Mouse (Mus musculus): ENCODE results near the gene Slc22a1. TPM values are rescaled to one million over a fixed set of nuclear protein-coding genes. Genes with fewer than 3 reads are reported as not detected.

Gene Slc22a1
- polyA plus RNA-seq, 1 experiment from 2014 or later, result 1.2 TPM

DNA sequence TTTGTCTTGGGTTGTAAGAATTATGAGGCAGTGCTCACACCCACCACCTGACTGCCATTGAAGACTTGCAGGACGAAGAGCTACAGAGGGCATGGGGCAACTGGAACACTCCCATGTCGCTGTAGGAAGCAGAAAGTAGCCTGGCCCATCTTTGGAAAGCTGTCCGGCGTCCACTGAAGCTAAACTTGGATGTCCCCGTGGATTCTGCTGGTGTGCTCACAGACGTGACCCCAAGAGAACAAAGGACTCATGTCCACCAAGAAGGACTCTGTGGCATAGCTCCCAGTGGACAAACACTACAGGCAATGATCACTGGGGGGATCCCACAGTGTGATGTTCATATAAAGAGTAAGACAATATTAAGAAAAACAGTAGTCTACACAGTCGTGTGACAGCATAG is 16.8 kb downstream of the Slc22a1 start:
- no peaks in the 10 kb centered on the region for H3K9me3 ChIP-seq (ENCODE audit: control insufficient read depth, low read length)
- no peak overlapping the region for H3K27ac ChIP-seq (ENCODE audit: low read depth, low read length)
- no peaks in the 10 kb centered on the region; the same call in 1 of the 2 replicates for H3K27me3 ChIP-seq (ENCODE audit: control insufficient read depth, insufficient read depth, low read length)
- no peak for ATAC-seq (ENCODE audit: low FRiP score, low TSS enrichment)
- H3K4me3 ChIP-seq (ENCODE audit: low read length), result no peak overlapping the region
- 70% methylated on average over 7 of the region's 7 CpGs for WGBS
- H3K9ac ChIP-seq (ENCODE audit: low read depth, low read length), result no peak overlapping the region
- H3K4me2 ChIP-seq (replicated peaks; ENCODE audit: low read depth, low read length), result no peak overlapping the region
- H3K36me3 ChIP-seq (ENCODE audit: control insufficient read depth, insufficient read depth, low read length), result no peaks in the 10 kb centered on the region
- no peaks in the 10 kb centered on the region for H3K4me1 ChIP-seq (ENCODE audit: control insufficient read depth, insufficient read depth, low read length)

- no peak overlapping the region for H3K4me3 ChIP-seq (ENCODE audit: low read length)
- H3K27me3 ChIP-seq (ENCODE audit: control insufficient read depth, insufficient read depth, low read length), result no peaks in the 10 kb centered on the region
- WGBS, result 63% methylated on average over 7 of the region's 7 CpGs
Measured at GRCm38 (mm10) chr17:12655826-12656225, 19.8 kb downstream of the Slc22a1 start.

DNA sequence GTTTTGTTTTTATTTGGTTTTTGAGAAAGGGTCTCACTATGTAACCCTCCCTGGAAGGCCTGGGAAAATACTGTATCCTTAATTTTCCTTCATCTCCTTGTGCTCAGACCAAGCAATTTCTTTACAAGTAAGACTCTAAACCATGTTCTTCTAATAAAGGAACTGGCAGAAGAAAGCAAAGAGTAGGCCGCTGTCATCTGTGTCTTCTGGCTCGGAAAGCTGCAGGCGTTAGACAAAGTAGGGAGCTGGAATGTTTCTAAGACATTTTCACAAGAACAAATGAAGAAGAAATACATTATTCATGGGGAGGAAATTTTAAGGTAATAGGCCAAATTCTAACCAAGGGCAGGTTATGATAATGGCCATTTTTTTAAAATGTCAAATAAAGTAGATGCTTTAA is 21.6 kb downstream of the Slc22a1 start:
- Histone ChIP-seq H3K9ac (ENCODE audit: low read depth, low read length) (no peak overlapping the region), H3K9me3 (ENCODE audit: control insufficient read depth, low read length) (no peaks in the 10 kb centered on the region), H3K27ac (ENCODE audit: low read depth, low read length) (no peak overlapping the region), H3K4me2 (replicated peaks; ENCODE audit: low read depth, low read length) (no peak overlapping the region), H3K27me3 (ENCODE audit: control insufficient read depth, insufficient read depth, low read length) (no peaks in the 10 kb centered on the region), H3K36me3 (ENCODE audit: control insufficient read depth, insufficient read depth, low read length) (no peaks in the 10 kb centered on the region), H3K4me3 (ENCODE audit: low read length) (no peak overlapping the region), H3K4me1 (ENCODE audit: control insufficient read depth, insufficient read depth, low read length) (no peaks in the 10 kb centered on the region)
- ATAC-seq (ENCODE audit: low FRiP score, low TSS enrichment), result no peak
- 92% methylated on average over 3 of the region's 3 CpGs for WGBS

More at GRCm38 (mm10) chr17:12655826-12656225, 19.8 kb downstream of the Slc22a1 start:
- Histone ChIP-seq H3K27ac (ENCODE audit: low read depth, low read length) (no peak overlapping the region), H3K9ac (ENCODE audit: low read depth, low read length) (no peak overlapping the region), H3K4me1 (ENCODE audit: control insufficient read depth, insufficient read depth, low read length) (no peaks in the 10 kb centered on the region), H3K9me3 (ENCODE audit: control insufficient read depth, low read length) (no peaks in the 10 kb centered on the region), H3K36me3 (ENCODE audit: control insufficient read depth, insufficient read depth, low read length) (no peaks in the 10 kb centered on the region), H3K4me2 (replicated peaks; ENCODE audit: low read depth, low read length) (no peak overlapping the region)
- ATAC-seq (ENCODE audit: low FRiP score, low TSS enrichment), result no peak

DNA sequence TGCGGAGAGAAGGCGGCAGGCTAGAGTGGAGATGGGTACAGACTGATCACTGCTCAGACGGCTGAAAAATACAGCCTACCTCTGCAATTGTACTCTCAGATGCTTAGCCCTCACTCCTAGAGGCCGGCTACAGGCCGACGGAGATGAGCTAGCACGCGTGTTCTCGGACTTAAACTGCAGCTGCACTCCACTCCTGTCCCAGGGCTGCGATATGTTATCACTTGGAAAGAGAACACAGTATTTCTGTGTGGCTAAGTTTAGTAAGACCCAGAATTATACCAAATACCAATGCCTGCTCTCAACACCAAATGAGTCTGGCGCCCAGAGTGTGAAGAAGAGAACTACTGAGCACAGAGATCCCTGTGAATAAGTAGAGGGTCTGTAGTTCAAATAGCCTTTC is 23.0 kb downstream of the Slc22a1 start:
- Histone ChIP-seq H3K4me3 (ENCODE audit: low read length) (no peak overlapping the region), H3K4me1 (ENCODE audit: control insufficient read depth, insufficient read depth, low read length) (no peaks in the 10 kb centered on the region), H3K36me3 (ENCODE audit: control insufficient read depth, insufficient read depth, low read length) (no peaks in the 10 kb centered on the region), H3K27ac (ENCODE audit: low read depth, low read length) (no peak overlapping the region), H3K9ac (ENCODE audit: low read depth, low read length) (no peak overlapping the region), H3K4me2 (replicated peaks; ENCODE audit: low read depth, low read length) (no peak overlapping the region), H3K9me3 (ENCODE audit: control insufficient read depth, low read length) (no peaks in the 10 kb centered on the region), H3K27me3 (ENCODE audit: control insufficient read depth, insufficient read depth, low read length) (no peaks in the 10 kb centered on the region)
- ATAC-seq (ENCODE audit: low FRiP score, low TSS enrichment), result no peak
- WGBS, result 90% methylated on average over 11 of the region's 11 CpGs

DNA sequence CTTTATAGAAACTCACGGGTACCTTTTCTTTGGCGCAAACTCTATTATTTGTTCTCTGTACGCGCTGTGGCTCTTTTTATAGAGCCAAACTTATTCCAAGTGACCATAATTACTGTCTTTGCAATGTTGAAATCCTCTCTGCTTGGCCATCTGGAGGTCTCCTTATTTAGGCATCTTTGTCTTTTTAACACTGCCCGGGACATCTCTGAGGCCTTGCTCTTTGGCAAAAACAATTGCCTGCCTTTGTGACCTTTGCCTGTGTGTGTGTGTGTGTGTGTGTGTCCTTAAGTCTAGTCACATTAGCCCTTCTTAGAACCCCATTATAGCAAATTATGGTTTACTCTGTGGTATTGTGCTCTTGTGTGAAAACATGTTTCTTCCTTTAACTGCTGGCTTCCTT is 30.2 kb downstream of the Slc22a1 start:
- Histone ChIP-seq H3K4me3 (ENCODE audit: low read length) (no peak overlapping the region), H3K27ac (ENCODE audit: low read depth, low read length) (no peak overlapping the region), H3K4me1 (ENCODE audit: control insufficient read depth, insufficient read depth, low read length) (no peaks in the 10 kb centered on the region), H3K27me3 (ENCODE audit: control insufficient read depth, insufficient read depth, low read length) (no peaks in the 10 kb centered on the region), H3K9ac (ENCODE audit: low read depth, low read length) (no peak overlapping the region), H3K4me2 (replicated peaks; ENCODE audit: low read depth, low read length) (no peak overlapping the region), H3K9me3 (ENCODE audit: control insufficient read depth, low read length) (no peaks in the 10 kb centered on the region; the same call in 1 of the 2 replicates), H3K36me3 (ENCODE audit: control insufficient read depth, insufficient read depth, low read length) (no peaks in the 10 kb centered on the region)
- ATAC-seq (ENCODE audit: low FRiP score, low TSS enrichment), result no peak
- WGBS, result 91% methylated on average over 5 of the region's 5 CpGs

GRCm38 (mm10) chr17:12641087-12641486 is 34.5 kb downstream of the Slc22a1 start:
- Histone ChIP-seq H3K27me3 (ENCODE audit: control insufficient read depth, insufficient read depth, low read length) (no peaks in the 10 kb centered on the region), H3K36me3 (ENCODE audit: control insufficient read depth, insufficient read depth, low read length) (no peaks in the 10 kb centered on the region), H3K9ac (ENCODE audit: low read depth, low read length) (no peak overlapping the region), H3K27ac (ENCODE audit: low read depth, low read length) (no peak overlapping the region), H3K4me1 (ENCODE audit: control insufficient read depth, insufficient read depth, low read length) (no peaks in the 10 kb centered on the region), H3K9me3 (ENCODE audit: control insufficient read depth, low read length) (no peaks in the 10 kb centered on the region; the same call in 1 of the 2 replicates), H3K4me3 (ENCODE audit: low read length) (no peak overlapping the region), H3K4me2 (replicated peaks; ENCODE audit: low read depth, low read length) (no peak overlapping the region)
- WGBS, result 77% methylated on average over 4 of the region's 4 CpGs
- ATAC-seq (ENCODE audit: low FRiP score, low TSS enrichment), result no peak

DNA sequence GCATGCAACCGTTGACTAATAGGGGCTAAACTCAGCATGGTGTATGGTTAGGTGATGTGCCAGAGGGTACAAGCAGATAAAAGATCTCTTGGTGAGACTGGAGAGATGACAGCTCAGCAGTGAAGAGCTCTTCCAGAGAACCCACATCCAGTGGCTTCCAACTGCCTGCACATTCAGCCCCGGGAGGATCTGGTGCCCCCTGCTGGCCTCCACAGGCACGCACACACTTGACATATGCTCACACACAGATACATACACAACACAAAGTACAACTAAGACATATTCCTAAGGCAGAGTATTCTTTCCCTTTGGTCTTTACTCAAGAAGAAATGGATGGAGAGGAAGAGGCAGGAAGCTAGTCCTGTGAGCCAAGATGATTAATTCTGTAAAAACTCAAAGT is 36.0 kb downstream of the Slc22a1 start:
- ATAC-seq (ENCODE audit: low FRiP score, low TSS enrichment), result no peak
- Histone ChIP-seq H3K4me1 (ENCODE audit: control insufficient read depth, insufficient read depth, low read length) (no peaks in the 10 kb centered on the region), H3K4me2 (replicated peaks; ENCODE audit: low read depth, low read length) (no peak overlapping the region), H3K27ac (ENCODE audit: low read depth, low read length) (no peak overlapping the region), H3K36me3 (ENCODE audit: control insufficient read depth, insufficient read depth, low read length) (no peaks in the 10 kb centered on the region), H3K4me3 (ENCODE audit: low read length) (no peak overlapping the region), H3K9ac (ENCODE audit: low read depth, low read length) (no peak overlapping the region), H3K9me3 (ENCODE audit: control insufficient read depth, low read length) (no peaks in the 10 kb centered on the region; the same call in 1 of the 2 replicates), H3K27me3 (ENCODE audit: control insufficient read depth, insufficient read depth, low read length) (no peaks in the 10 kb centered on the region)
- 94% methylated on average over 3 of the region's 3 CpGs for WGBS

GRCm38 (mm10) chr17:12634814-12635213 is 40.8 kb downstream of the Slc22a1 start:
- Histone ChIP-seq H3K4me1 (ENCODE audit: control insufficient read depth, insufficient read depth, low read length) (0 out of 2 replicates have a peak, but pooled peaks cover 4% of the 10 kb centered on the region), H3K9ac (ENCODE audit: low read depth, low read length) (no peak overlapping the region), H3K4me2 (replicated peaks; ENCODE audit: low read depth, low read length) (no peak overlapping the region), H3K36me3 (ENCODE audit: control insufficient read depth, insufficient read depth, low read length) (no peaks in the 10 kb centered on the region), H3K27ac (ENCODE audit: low read depth, low read length) (no peak overlapping the region), H3K4me3 (ENCODE audit: low read length) (no peak overlapping the region), H3K9me3 (ENCODE audit: control insufficient read depth, low read length) (no peaks in the 10 kb centered on the region), H3K27me3 (ENCODE audit: control insufficient read depth, insufficient read depth, low read length) (no peaks in the 10 kb centered on the region)
- ATAC-seq (ENCODE audit: low FRiP score, low TSS enrichment), result no peak
- 40% methylated on average over 4 of the region's 4 CpGs for WGBS

DNA sequence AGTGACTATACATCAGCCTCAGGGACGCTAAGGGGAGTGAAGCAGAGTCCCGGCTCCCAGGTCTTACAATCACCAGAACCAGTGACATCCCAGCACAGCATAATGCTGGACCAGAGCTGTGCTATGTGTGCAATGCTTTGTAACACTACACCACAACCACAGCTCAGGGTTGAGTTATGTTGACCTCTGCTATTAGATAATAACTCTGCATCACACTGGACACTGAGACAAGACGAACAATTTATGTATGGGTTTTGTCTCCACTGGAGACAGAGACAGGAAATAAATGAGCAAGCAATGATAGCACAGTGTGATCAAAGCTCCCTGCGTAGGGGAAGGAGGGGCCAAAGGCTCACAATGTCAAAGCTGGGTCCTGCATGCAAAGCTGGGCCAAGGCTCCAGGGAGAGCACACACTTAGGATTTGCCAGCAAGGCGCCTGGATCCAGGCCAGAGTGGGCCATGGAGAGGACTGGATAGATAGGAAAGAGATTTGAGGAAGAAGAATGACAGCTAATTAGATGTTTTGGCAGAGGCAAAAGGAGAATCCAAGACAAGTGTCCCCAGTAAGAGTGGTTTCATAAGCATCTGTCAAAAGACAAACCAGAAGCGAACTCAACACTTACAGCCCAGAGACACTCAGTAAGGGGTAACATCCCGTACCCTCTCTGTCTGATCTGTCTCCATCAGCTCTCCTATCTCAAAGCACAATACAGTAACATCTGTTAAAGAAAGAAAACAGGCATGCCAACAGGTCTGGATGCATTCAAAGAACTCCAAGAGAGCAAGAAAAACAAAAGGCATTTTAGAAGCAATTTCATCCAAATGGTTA is 43.6 kb downstream of the Slc22a1 start:
- H3K27ac ChIP-seq (ENCODE audit: low read depth, low read length), result peak overlapping the region; percentile 48; the same call in 1 of the 2 replicates
- peak; percentile 92 for ATAC-seq (ENCODE audit: low FRiP score, low TSS enrichment)
- H3K27me3 ChIP-seq (ENCODE audit: control insufficient read depth, insufficient read depth, low read length), result no peaks in the 10 kb centered on the region

More for the DNA sequence above, 43.6 kb downstream of the Slc22a1 start:
- WGBS, result 43% methylated on average over 7 of the region's 7 CpGs
- H3K9ac ChIP-seq (ENCODE audit: low read depth, low read length), result no peak overlapping the region
- no peaks in the 10 kb centered on the region for H3K36me3 ChIP-seq (ENCODE audit: control insufficient read depth, insufficient read depth, low read length)
- H3K9me3 ChIP-seq (ENCODE audit: control insufficient read depth, low read length), result no peaks in the 10 kb centered on the region
- H3K4me1 ChIP-seq (ENCODE audit: control insufficient read depth, insufficient read depth, low read length), result 0 out of 2 replicates have a peak, but pooled peaks cover 4% of the 10 kb centered on the region
- no peak overlapping the region for H3K4me2 ChIP-seq (replicated peaks; ENCODE audit: low read depth, low read length)
- H3K4me3 ChIP-seq (ENCODE audit: low read length), result no peak overlapping the region

Data from kidney, embryonic 14.5 days (tissue).